Mouse (Mus musculus): ENCODE data around the gene Gdi2. TPM values are rescaled to one million over a fixed set of nuclear protein-coding genes. Genes with fewer than 3 reads are reported as not detected.
A peak's percentile ranks its signal among the peaks of the same experiment; 100 is the strongest.

Gdi2 gene
- polyA plus RNA-seq, 1 experiment from 2014 or later, result 323 TPM

- ATAC-seq (no peak), DNase-seq (ENCODE audit: low spot score) (no peak)
- H3K27me3 ChIP-seq (replicated peaks; ENCODE audit: insufficient read depth, low read length), result no peaks in the 10 kb centered on the region
- no peaks in the 10 kb centered on the region for H3K9me3 ChIP-seq (ENCODE audit: low read length)
- WGBS, result 70% methylated on average over 1 of the region's 1 CpGs
- H3K4me1 ChIP-seq (ENCODE audit: insufficient read depth, low read depth, low read length), result no peaks in the 10 kb centered on the region
- peaks cover 26% of the 10 kb centered on the region; the same call in 1 of the 2 replicates for H3K36me3 ChIP-seq (ENCODE audit: insufficient read depth, low read length)
- H3K9ac ChIP-seq (replicated peaks; ENCODE audit: low read depth), result no peak overlapping the region
- TF ChIP-seq CTCF (IDR thresholded peaks at IDR 0.05) (no peak), EP300 (IDR thresholded peaks at IDR 0.05) (no peak)
- no peak overlapping the region for H3K4me3 ChIP-seq (ENCODE audit: low read depth, low read length)
- H3K4me2 ChIP-seq (replicated peaks; ENCODE audit: low read depth, low read length), result no peak overlapping the region
- H3K27ac ChIP-seq (ENCODE audit: low read length), result no peak overlapping the region
Observed at GRCm38 (mm10) chr13:3594311-3594710, 56.4 kb downstream of the Gdi2 start.

GRCm38 (mm10) chr13:3596232-3596631, 58.4 kb downstream of the Gdi2 start:
- Histone ChIP-seq H3K4me2 (replicated peaks; ENCODE audit: low read depth, low read length) (no peak overlapping the region), H3K27me3 (replicated peaks; ENCODE audit: insufficient read depth, low read length) (no peaks in the 10 kb centered on the region), H3K36me3 (ENCODE audit: insufficient read depth, low read length) (peaks cover 20% of the 10 kb centered on the region; the same call in 1 of the 2 replicates), H3K4me3 (ENCODE audit: low read depth, low read length) (no peak overlapping the region), H3K9me3 (ENCODE audit: low read length) (no peaks in the 10 kb centered on the region), H3K27ac (ENCODE audit: low read length) (no peak overlapping the region), H3K4me1 (ENCODE audit: insufficient read depth, low read depth, low read length) (no peaks in the 10 kb centered on the region), H3K9ac (replicated peaks; ENCODE audit: low read depth) (no peak overlapping the region)
- WGBS, result 91% methylated on average over 6 of the region's 6 CpGs
- DNase-seq (ENCODE audit: low spot score), result no peak
- TF ChIP-seq CTCF (IDR thresholded peaks at IDR 0.05) (no peak), EP300 (IDR thresholded peaks at IDR 0.05) (no peak)
- ATAC-seq, result no peak

- no peak for DNase-seq (ENCODE audit: low spot score)
- no peaks in the 10 kb centered on the region for H3K9me3 ChIP-seq (ENCODE audit: low read length)
- peak overlapping the region; percentile 95 for H3K4me3 ChIP-seq (ENCODE audit: low read depth, low read length)
- 14% methylated on average over 8 of the region's 8 CpGs for WGBS
- no peak for TF ChIP-seq CTCF (IDR thresholded peaks at IDR 0.05)
- TF ChIP-seq EP300 (IDR thresholded peaks at IDR 0.05), result no peak
- no peaks in the 10 kb centered on the region for H3K36me3 ChIP-seq (ENCODE audit: insufficient read depth, low read length)
- H3K27me3 ChIP-seq (replicated peaks; ENCODE audit: insufficient read depth, low read length), result no peaks in the 10 kb centered on the region
- no peak for ATAC-seq
- H3K4me1 ChIP-seq (ENCODE audit: insufficient read depth, low read depth, low read length), result no peaks in the 10 kb centered on the region; the same call in 1 of the 2 replicates
- H3K27ac ChIP-seq (ENCODE audit: low read length), result 0 out of 2 replicates have a peak overlapping the region, but pooled peaks have one; percentile 95
- peak overlapping the region; percentile 82; the same call in 1 of the 2 replicates for H3K9ac ChIP-seq (replicated peaks; ENCODE audit: low read depth)
- peak overlapping the region; percentile 93 for H3K4me2 ChIP-seq (replicated peaks; ENCODE audit: low read depth, low read length)
Observed at GRCm38 (mm10) chr13:3609780-3610117, 71.9 kb downstream of the Gdi2 start.

GRCm38 (mm10) chr13:3610118-3610794, 72.4 kb downstream of the Gdi2 start:
- H3K4me3 ChIP-seq (ENCODE audit: low read depth, low read length), result peak overlapping the region; percentile 95
- TF ChIP-seq CTCF (IDR thresholded peaks at IDR 0.05) (no peak), EP300 (IDR thresholded peaks at IDR 0.05) (no peak)
- H3K27me3 ChIP-seq (replicated peaks; ENCODE audit: insufficient read depth, low read length), result no peaks in the 10 kb centered on the region
- WGBS, result under 1% methylated on average over 43 of the region's 50 CpGs
- H3K27ac ChIP-seq (ENCODE audit: low read length), result peak overlapping the region; percentile 95
- H3K9me3 ChIP-seq (ENCODE audit: low read length), result no peaks in the 10 kb centered on the region
- H3K4me1 ChIP-seq (ENCODE audit: insufficient read depth, low read depth, low read length), result no peaks in the 10 kb centered on the region; the same call in 1 of the 2 replicates
- ATAC-seq (peak; percentile 22), DNase-seq (ENCODE audit: low spot score) (peak; percentile 76)
- peak overlapping the region; percentile 82 for H3K9ac ChIP-seq (replicated peaks; ENCODE audit: low read depth)
- peak overlapping the region; percentile 93 for H3K4me2 ChIP-seq (replicated peaks; ENCODE audit: low read depth, low read length)
- H3K36me3 ChIP-seq (ENCODE audit: insufficient read depth, low read length), result no peaks in the 10 kb centered on the region

GRCm38 (mm10) chr13:3610795-3611438, 73.1 kb downstream of the Gdi2 start, which contains the start of gene Fam208b:
Gene Fam208b, minus strand, starts transcription at chr13:3611108.
- WGBS, result under 1% methylated on average over 55 of the region's 58 CpGs
- DNase-seq (ENCODE audit: low spot score) (peak; percentile 100), ATAC-seq (peak; percentile 99)
- no peak for TF ChIP-seq CTCF (IDR thresholded peaks at IDR 0.05)
- peak; percentile 84 for TF ChIP-seq EP300 (IDR thresholded peaks at IDR 0.05)
- no peaks in the 10 kb centered on the region for H3K36me3 ChIP-seq (ENCODE audit: insufficient read depth, low read length)
- H3K4me1 ChIP-seq (ENCODE audit: insufficient read depth, low read depth, low read length), result no peaks in the 10 kb centered on the region; the same call in 1 of the 2 replicates
- H3K4me3 ChIP-seq (ENCODE audit: low read depth, low read length), result peak within 1 kb of the TSS; percentile 95
- H3K27ac ChIP-seq (ENCODE audit: low read length), result peak within 1 kb of the TSS; percentile 95
- peak within 1 kb of the TSS; percentile 93 for H3K4me2 ChIP-seq (replicated peaks; ENCODE audit: low read depth, low read length)
- H3K27me3 ChIP-seq (replicated peaks; ENCODE audit: insufficient read depth, low read length), result no peaks in the 10 kb centered on the region
- H3K9me3 ChIP-seq (ENCODE audit: low read length), result no peaks in the 10 kb centered on the region
- H3K9ac ChIP-seq (replicated peaks; ENCODE audit: low read depth), result peak within 1 kb of the TSS; percentile 82

Other genes starting within 250 kb of the Gdi2 start
- 5.9 and 6.3 TPM in 2 replicates for gene Fam208b, start 73.0 kb downstream of the Gdi2 start, polyA plus RNA-seq (2015; fragmentation: Nextera tagmentation; extraction: Ambion mirVana)
- 6.4 and 7.1 TPM in 2 replicates for gene Asb13, start 96.0 kb downstream of the Gdi2 start, polyA plus RNA-seq (2015; fragmentation: Nextera tagmentation; extraction: Ambion mirVana)

Data from lung, postnatal 0 days (tissue).